Mouse (Mus musculus) brain, embryonic 14.5 days (tissue): Measurements from ENCODE around the gene Prickle4.

ENCODE experiments used
- CTCF ChIP-seq: fragments of 200-500 bp; IDR thresholded peaks from 2 replicates; pipeline ENCODE4 v1.5.1; 2012; ENCODE audit warnings: inconsistent platforms, mild to moderate bottlenecking, moderate library complexity, borderline replicate concordance; ENCODE audit not compliant: insufficient read depth, insufficient read length; ENCODE audit errors: extremely low read depth
- POLR2A ChIP-seq: fragments of 200-500 bp; IDR thresholded peaks from 2 replicates; pipeline ENCODE4 v1.6.1; 2012; ENCODE audit warnings: mild to moderate bottlenecking, inconsistent platforms, borderline replicate concordance; ENCODE audit not compliant: poor library complexity, insufficient read depth, insufficient read length, severe bottlenecking; ENCODE audit errors: extremely low read depth

DNA sequence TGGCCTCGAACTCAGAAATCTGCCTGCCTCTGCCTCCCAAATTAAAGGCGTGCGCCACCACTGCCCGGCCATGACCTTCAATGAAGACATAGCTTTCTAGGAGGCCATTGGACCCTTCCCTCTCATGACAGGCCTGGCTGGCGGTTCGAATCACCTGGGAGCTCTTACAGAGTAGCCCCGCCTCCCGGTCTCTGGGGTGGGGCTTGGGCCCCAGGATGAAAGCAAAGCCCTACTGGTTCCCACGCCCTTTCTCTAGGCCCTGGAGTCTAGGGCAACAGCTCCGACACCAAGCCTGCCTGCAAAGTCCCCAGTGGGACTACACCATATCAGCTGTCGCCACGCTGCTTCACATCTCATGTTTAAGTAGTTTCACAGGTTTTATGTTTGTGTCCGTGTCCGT, 49.5 kb upstream of the Prickle4 start:
- TF ChIP-seq CTCF (no peak), POLR2A (no peak)
